Mouse (Mus musculus) testis, adult 2 months (tissue): ENCODE results near the gene Mthfd2.

Experiments used
- CTCF ChIP-seq: fragments of 200-500 bp; IDR thresholded peaks from 2 replicates; pipeline ENCODE4 v1.5.1; 2012; ENCODE audit warnings: low read depth, mild to moderate bottlenecking, inconsistent platforms, low read length, moderate library complexity; ENCODE audit not compliant: control insufficient read depth, insufficient read depth, insufficient replicate concordance
- POLR2A ChIP-seq: fragments of 200-500 bp; IDR thresholded peaks from 2 replicates; pipeline ENCODE4 v1.6.1; 2012; ENCODE audit warnings: low read depth, mild to moderate bottlenecking, inconsistent platforms, low read length, moderate library complexity; ENCODE audit not compliant: control insufficient read depth

DNA sequence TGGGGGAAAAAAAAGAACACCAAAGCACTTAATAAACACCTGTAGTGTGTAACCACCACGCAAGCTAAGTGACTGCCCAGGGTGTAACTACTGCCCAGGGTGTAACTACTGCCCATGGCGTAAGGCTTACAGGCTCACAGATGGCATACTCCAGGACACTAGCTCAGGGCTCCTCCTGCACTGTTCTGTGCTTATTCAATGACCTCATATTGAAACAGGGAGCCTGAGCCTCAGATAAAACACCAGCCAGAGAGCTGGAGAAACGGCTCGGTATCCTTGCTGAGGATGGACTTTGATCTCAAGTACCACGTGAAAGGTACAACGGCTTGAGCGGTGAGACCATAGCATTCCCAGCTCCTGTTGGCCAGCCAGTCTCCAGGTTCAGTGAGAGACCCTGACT, 13.7 kb downstream of the Mthfd2 start:
- no peak for TF ChIP-seq CTCF
- TF ChIP-seq POLR2A: no peak
